ENCODE assay signal across 31 mouse cellular contexts in genomic region chr14:117992600-117993256, GRCm38 (mm10). TPM values are rescaled to one million over a fixed set of nuclear protein-coding genes. Genes with fewer than 3 reads are reported as not detected.
DNase-seq lines count a peak whose midpoint lies in the region; ATAC-seq lines count a peak whose summit lies in the region.
"Had no signal": no experiment of that assay in that cellular context is flagged by ENCODE, and none has a peak within 500 bp of the region (broad histone marks: within the 10 kb centered on the region; RNA-seq: fewer than 3 reads in every experiment).

No protein-coding gene starts in this region.

- no peaks in the 10 kb centered on the region for H3K27me3 ChIP-seq in midbrain, embryonic 11.5 days (ENCODE audit: control insufficient read depth, insufficient read depth, low read length)
- no peaks in the 10 kb centered on the region for H3K27me3 ChIP-seq in midbrain, embryonic 14.5 days (ENCODE audit: control insufficient read depth, insufficient read depth, low read length)
- H3K27me3 ChIP-seq: embryonic facial prominence, embryonic 13.5 days; midbrain, embryonic 15.5 days; neural tube, embryonic 15.5 days; Patski; stomach, embryonic 15.5 days had no signal

- no peaks in the 10 kb centered on the region; the same call in 1 of the 2 replicates for H3K4me1 ChIP-seq in midbrain, embryonic 11.5 days (ENCODE audit: control insufficient read depth, insufficient read depth, low read length)
- no peaks in the 10 kb centered on the region for H3K4me1 ChIP-seq in midbrain, embryonic 14.5 days (ENCODE audit: control insufficient read depth, insufficient read depth, low read length)
- H3K4me1 ChIP-seq: embryonic facial prominence, embryonic 13.5 days; forebrain, embryonic 10.5 days; midbrain, embryonic 15.5 days; neural tube, embryonic 15.5 days; stomach, embryonic 15.5 days had no signal

- WGBS in midbrain, embryonic 11.5 days: 83% methylated on average over 8 of the region's 8 CpGs
- 83% methylated on average over 8 of the region's 8 CpGs for WGBS in midbrain, embryonic 14.5 days

- no peaks in the 10 kb centered on the region for H3K36me3 ChIP-seq in midbrain, embryonic 11.5 days (ENCODE audit: control insufficient read depth, insufficient read depth, low read length)
- H3K36me3 ChIP-seq in midbrain, embryonic 14.5 days (ENCODE audit: control insufficient read depth, insufficient read depth, low read length): no peaks in the 10 kb centered on the region
- H3K36me3 ChIP-seq: embryonic facial prominence, embryonic 13.5 days; forebrain, embryonic 10.5 days; midbrain, embryonic 15.5 days; neural tube, embryonic 15.5 days; stomach, embryonic 15.5 days had no signal

- no peak overlapping the region for H3K9ac ChIP-seq in midbrain, embryonic 11.5 days (ENCODE audit: low read length)
- H3K9ac ChIP-seq in midbrain, embryonic 14.5 days (replicated peaks; ENCODE audit: low read length): no peak overlapping the region
- H3K9ac ChIP-seq: embryonic facial prominence, embryonic 13.5 days; forebrain, postnatal 0 days; liver, embryonic 14.5 days; midbrain, embryonic 15.5 days; neural tube, embryonic 15.5 days; stomach, embryonic 15.5 days had no signal

- ATAC-seq in midbrain, embryonic 11.5 days (ENCODE audit: low FRiP score): 0 out of 2 replicates have a peak, but pooled peaks have one; percentile 19
- no peak for ATAC-seq in midbrain, embryonic 14.5 days (ENCODE audit: low FRiP score, low TSS enrichment)
- ATAC-seq: forebrain, postnatal 0 days; midbrain, embryonic 15.5 days had no signal

- DNase-seq in adrenal gland, adult 2 months: peak; percentile 28
- no peak for DNase-seq in adrenal gland, adult 8-10 months
- DNase-seq in heart, adult 11 months: peak; percentile 19
- no peak for DNase-seq in heart, postnatal 4 days
- peak; percentile 10 for DNase-seq in midbrain, embryonic 11.5 days (ENCODE audit: low spot score, missing footprints)
- no peak for DNase-seq in midbrain, embryonic 14.5 days
- DNase-seq in B cell, adult 2 months: no peak
- DNase-seq: cerebellum, adult 18-20 months; cerebellum, postnatal 10 days; forebrain, postnatal 0 days; gastrocnemius, postnatal 25 days; heart, adult 18-20 months; heart, postnatal 36 days; kidney, adult 2 months; kidney, postnatal 36 days; layer of hippocampus, postnatal 36 days; liver; lung, adult 2 months; lung, postnatal 10 days; retina, postnatal 1 day; right cerebral cortex, postnatal 25 days; thymus, postnatal 14 days had no signal

- no peak overlapping the region for H3K27ac ChIP-seq in midbrain, embryonic 11.5 days (ENCODE audit: low read depth, low read length)
- H3K27ac ChIP-seq in midbrain, embryonic 14.5 days (replicated peaks; ENCODE audit: low read depth, low read length): no peak overlapping the region
- H3K27ac ChIP-seq: embryonic facial prominence, embryonic 13.5 days; forebrain, embryonic 10.5 days; liver, embryonic 14.5 days; macrophage; midbrain, embryonic 15.5 days; neural tube, embryonic 15.5 days; stomach, embryonic 15.5 days had no signal

- H3K9me3 ChIP-seq in midbrain, embryonic 11.5 days (ENCODE audit: control insufficient read depth, low read length): no peaks in the 10 kb centered on the region
- no peaks in the 10 kb centered on the region for H3K9me3 ChIP-seq in midbrain, embryonic 14.5 days (ENCODE audit: control insufficient read depth, low read length)
- H3K9me3 ChIP-seq: embryonic facial prominence, embryonic 13.5 days; forebrain, embryonic 10.5 days; midbrain, embryonic 15.5 days; neural tube, embryonic 15.5 days; stomach, embryonic 15.5 days had no signal

- no peak overlapping the region for H3K4me3 ChIP-seq in midbrain, embryonic 11.5 days (ENCODE audit: low read depth, low read length)
- no peak overlapping the region for H3K4me3 ChIP-seq in midbrain, embryonic 14.5 days (replicated peaks; ENCODE audit: low read depth, low read length)
- H3K4me3 ChIP-seq: embryonic facial prominence, embryonic 13.5 days; forebrain, embryonic 10.5 days; midbrain, embryonic 15.5 days; neural tube, embryonic 15.5 days; stomach, embryonic 15.5 days had no signal

- no peak overlapping the region for H3K4me2 ChIP-seq in midbrain, embryonic 11.5 days
- H3K4me2 ChIP-seq in midbrain, embryonic 14.5 days (ENCODE audit: low read length): no peak overlapping the region
- H3K4me2 ChIP-seq: embryonic facial prominence, embryonic 13.5 days; heart, embryonic 11.5 days; midbrain, embryonic 15.5 days; neural tube, embryonic 15.5 days; stomach, embryonic 15.5 days had no signal

RNA-seq across cellular contexts. Expression of gene Dct, which starts 59.3 kb away (rescaled TPM):
- total RNA-seq in adrenal gland, adult 2 months (2021): under 1 TPM in 1 of 2 experiments, not detected in 1; 0.52 TPM
- 0.18 and 0.25 TPM in 2 replicates for polyA plus RNA-seq in adrenal gland, adult 2 months (2012; rRNA removed)
- under 1 TPM in 1 of 4 experiments, not detected in 3; 0.35 TPM for total RNA-seq in adrenal gland, adult 8-10 months (2022)
- total RNA-seq in heart, postnatal 4 days (2021): 1 to 10 TPM; 5.0 to 6.0 TPM
- 2.1 and 2.5 TPM in 2 replicates for polyA plus RNA-seq in midbrain, embryonic 11.5 days (2014; fragmentation: Nextera tagmentation; extraction: Ambion mirVana)
- polyA plus RNA-seq in midbrain, embryonic 14.5 days (2014; fragmentation: Nextera tagmentation; extraction: Ambion mirVana): 0.62 and 0.84 TPM in 2 replicates
- polyA plus RNA-seq: macrophage had no signal

Comparison
In these comparisons a context has a peak if more than half of its experiments do, and no peak if none do; other contexts are left out.
1. DNase-seq: peak in adrenal gland, adult 2 months (single experiment), heart, adult 11 months (single experiment) and midbrain, embryonic 11.5 days (single experiment); none in adrenal gland, adult 8-10 months (single experiment), heart, postnatal 4 days (single experiment), midbrain, embryonic 14.5 days (single experiment) and B cell, adult 2 months (0 of 2).